Mouse (Mus musculus) heart, adult 8-10 months (tissue): ENCODE data around the gene Clrn3. TPM values are rescaled to one million over a fixed set of nuclear protein-coding genes. Genes with fewer than 3 reads are reported as not detected.

ENCODE experiments used
- DNase-seq: peaks from one replicate; pipeline ENCODE4 v3.0.0; 2022; ENCODE audit warnings: low spot score
- microRNA-seq: library from miRNA; unstranded; fragments of <30 nt; microRNA quantifications from one replicate; pipeline ENCODE4 v1.2.0, GENCODE M21; 2022
- total RNA-seq, 4 experiments: library from RNA; stranded (reverse); gene quantifications; 2 replicates each; pipeline ENCODE4 v1.2.4; 2022

Gene Clrn3
- total RNA-seq, 4 experiments from 2014 or later, result 0.11 TPM; not detected in 3

GRCm38 (mm10) chr7:135487423-135487822 is 41.0 kb downstream of the Clrn3 start:
- peak; percentile 42 for DNase-seq

DNA sequence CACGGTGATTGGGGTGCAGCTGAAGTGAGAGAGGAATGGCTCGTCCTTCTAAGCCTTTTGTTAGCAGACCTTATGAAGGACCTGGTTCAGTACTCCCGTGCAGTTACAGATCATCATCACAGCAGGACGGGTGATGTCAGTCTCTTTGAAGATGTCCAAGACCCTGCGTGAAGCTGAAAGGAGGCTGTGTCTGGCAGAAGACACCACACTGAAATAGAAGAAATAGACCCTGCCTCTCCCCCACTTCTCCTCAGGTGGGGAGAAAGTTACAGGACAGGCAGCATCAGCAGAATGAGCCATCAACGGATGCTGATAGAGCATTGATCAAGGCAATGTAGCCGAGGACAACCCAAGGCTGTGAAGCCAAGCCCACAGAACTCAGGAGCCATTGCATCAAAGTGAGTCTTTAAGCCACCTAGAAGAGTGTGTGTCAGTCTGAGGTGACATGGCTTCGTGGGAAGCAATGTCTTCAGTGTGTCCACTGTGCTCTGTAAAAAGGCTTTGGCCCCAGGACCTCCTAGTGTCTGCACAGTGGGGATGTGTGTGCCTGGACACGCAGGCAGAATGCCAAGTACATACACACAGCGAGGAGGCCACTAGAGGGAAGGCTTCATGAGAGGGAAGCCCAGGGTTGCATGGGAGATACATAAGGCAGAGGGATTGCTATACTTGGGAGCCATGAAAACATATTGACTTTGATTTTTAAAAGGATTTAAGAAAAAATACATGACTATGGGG is 41.6 kb downstream of the Clrn3 start:
- no peak for DNase-seq

GRCm38 (mm10) chr7:135485796-135486410 is 42.6 kb downstream of the Clrn3 start:
- DNase-seq, result no peak

DNA sequence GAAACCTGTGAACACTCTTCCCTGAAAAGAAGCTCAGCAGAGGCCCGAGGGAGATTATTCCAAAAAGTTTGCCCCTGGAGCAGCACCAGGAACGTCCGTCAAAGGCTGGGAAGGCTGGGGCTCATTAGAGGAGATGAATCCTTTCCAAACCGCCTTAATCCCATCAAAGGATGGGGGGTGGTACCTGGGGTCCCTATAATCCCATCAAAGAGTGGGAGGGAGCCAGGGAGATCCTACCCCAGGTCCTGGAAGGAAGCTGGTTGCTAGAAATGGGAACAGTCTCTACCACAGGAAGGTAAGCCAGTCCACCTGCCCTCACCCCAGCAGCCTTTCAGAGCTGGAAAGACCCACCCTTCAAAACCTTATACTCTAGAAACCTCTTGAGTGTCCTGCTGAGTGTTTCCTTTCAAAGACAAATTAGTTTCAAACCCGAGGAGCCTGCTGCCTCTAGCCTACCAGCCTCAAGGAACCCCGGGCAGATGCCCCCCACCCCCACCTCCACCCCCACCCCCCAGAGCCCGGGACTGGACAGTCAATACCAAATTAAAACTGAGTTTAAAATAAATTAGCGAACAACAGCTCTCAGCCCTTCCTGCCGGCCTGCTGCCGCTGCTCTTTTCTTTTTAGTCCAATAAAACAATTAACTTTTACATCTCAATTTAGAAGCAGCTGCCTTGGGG is 43.2 kb downstream of the Clrn3 start:
- DNase-seq, result no peak

DNA sequence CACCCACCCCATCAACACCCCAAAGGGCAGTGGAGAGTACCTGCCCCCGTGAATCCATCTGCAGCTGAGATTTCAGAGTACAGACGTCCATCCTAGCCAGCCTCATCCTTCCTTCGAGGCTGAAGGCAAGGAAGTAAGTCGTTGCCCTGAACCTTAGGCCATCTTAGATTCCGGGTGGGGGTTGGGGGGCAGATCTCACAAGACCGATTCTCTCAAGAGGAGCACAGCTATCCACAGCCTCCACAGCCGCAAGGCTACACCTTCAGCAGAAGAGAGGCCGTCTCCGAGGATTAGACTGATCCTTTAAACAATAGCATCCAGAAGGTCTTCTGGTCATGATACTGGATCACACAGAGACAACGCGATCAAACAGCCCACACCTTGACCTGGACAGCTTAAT is 44.1 kb downstream of the Clrn3 start:
- DNase-seq, result no peak

GRCm38 (mm10) chr7:135483751-135484150 is 44.7 kb downstream of the Clrn3 start:
- DNase-seq, result no peak

DNA sequence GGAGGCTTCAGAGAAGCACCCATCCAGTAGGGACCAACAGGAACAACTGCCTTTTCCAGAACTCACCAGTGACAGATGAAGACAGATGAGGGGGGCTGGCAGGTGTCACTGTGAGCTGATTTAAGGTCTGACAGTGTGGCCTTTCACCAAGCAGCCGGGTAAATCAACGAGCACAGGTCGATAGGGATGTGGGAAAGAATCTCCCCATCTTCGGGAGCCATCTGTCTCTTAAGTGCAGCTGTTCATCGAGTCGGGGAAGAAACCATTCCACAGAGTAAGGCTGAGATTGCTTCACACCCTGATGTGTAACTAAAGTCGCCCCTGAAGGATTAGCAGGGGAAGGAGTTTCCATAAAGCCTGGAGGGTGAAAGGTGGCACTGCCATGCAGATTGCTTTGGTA is 47.3 kb downstream of the Clrn3 start:
- no peak for DNase-seq

- no peak for DNase-seq
These were observed 48.5 kb downstream of the Clrn3 start for GRCm38 (mm10) chr7:135479912-135480311.

GRCm38 (mm10) chr7:135479322-135479880 is 49.1 kb downstream of the Clrn3 start:
- no peak for DNase-seq

- DNase-seq, result no peak
These were observed 51.2 kb downstream of the Clrn3 start for GRCm38 (mm10) chr7:135477256-135477655.

DNA sequence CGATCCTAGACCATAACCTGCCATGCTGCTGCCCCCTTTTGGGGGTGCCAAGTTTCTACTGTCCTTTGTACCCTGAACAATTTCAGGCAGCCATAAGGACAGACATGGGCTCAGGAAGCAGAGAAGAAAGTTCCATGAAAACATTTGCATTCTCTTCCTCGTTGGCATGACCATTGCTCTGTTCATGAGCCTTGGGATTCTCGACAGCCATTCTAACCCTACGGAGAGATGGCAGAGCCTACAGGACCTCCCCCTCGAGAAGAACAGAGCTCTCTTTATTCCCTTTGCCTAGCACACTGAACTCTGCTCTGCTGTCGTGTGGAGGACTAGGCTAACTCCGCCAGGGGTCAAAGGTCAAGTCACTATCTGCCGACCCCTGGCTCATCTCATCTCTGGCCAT is 52.5 kb downstream of the Clrn3 start:
- DNase-seq, result no peak

DNA sequence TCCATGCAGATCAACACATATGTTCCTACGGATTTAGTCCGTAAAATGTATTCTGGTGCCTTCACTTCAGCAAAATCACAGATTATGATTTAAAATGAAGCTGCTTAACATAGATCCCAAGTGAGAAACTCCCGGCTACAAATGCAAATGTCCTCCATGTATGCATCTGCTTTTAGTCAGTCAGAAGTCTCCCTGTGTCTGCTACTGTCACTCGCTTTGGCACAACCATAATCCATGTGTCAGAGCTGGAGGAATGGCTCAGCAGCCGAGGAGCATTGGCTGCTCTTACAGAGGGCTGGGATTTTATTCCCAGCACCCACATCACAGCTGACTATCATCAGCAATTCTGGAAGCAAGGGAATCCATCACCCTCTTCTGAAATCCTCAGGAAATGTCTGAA is 58.1 kb downstream of the Clrn3 start:
- DNase-seq, result no peak

DNA sequence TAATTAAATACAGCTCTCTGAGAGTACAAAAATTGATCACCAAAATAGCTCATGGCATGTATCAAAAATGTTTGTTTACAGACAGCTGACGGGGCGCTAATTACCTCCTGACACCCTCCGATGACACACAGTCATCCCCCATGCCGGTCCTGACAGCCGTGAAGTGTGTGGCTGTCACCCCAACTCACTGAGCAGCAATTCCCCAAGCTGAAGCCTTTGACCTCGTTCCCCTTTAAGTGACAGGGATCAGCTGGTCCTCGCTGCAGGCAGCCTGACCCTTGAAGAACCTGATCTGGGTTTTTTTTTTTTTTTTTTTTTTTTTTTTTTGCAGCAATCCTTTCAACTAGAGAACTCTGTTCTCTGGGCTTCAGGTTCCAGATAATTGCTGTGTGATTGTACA is 59.8 kb downstream of the Clrn3 start:
- DNase-seq, result no peak

DNA sequence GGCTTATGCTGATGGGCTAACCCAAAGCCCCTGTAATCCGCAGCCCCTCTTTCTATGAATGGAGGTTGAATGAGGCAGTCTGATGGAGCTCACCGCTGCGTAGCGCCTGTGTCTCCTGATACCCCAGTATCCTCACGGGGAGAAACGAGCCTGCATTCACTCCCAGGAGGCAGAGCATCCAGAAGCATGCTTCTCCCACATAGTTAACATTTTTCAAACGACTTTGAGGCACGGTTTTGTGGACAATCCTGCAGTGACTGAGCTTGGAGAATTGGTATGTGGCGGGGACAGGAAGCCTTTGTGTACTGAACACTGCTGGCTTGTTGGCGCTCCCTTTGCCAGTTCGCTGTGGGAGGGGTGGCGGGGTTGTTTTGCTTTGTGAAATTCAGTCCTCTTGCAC is 63.2 kb downstream of the Clrn3 start:
- DNase-seq, result no peak

- DNase-seq, result peak; percentile 9
These were observed 63.7 kb downstream of the Clrn3 start for GRCm38 (mm10) chr7:135464689-135465259.

Small RNA genes within 50 kb of the gene (microRNA-seq; reads per million reads assigned to microRNA genes)
- gene Mir1962, result not detected

Other genes starting within 250 kb of the Clrn3 start
- gene Foxi2, start 118.3 kb downstream of the Clrn3 start, total RNA-seq, result not detected
- 1 to 10 TPM; 1.9 to 3.8 (median 2.5) TPM for gene Ptpre, start 8.8 kb upstream of the Clrn3 start, total RNA-seq
- 1 to 10 TPM in 1 of 4 experiments, under 1 TPM in 3; 0.41 to 2.4 (median 0.83) TPM for gene Mki67, start 187.7 kb upstream of the Clrn3 start, total RNA-seq